Mouse (Mus musculus): ENCODE results near the gene Drc1.

Drc1 gene

DNA sequence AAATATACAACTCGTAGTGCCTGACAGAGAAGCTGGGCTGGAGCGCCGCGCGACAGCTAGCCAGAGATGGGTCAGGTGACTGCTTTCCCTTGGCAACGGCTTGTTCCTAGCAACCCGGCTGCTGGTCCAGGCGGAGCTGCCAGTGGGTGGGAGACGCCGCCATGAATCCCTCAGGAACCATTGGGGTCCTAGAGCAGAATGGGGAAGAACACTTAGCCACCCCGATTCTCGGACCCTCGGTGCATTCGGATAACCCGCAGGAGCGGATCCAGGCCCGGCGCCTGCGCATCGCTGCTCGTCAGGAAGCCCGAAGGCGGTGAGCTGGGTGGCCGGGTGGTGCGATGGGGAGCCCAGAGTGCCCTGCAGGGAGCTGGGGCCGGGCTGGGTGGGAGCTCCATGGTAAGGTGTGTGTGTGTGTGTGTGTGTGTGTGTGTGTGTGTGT lies at the start of gene Drc1:
Drc1 (plus strand) TSS at position 98 of the 442 bp plus-strand sequence.
- DNase-seq (ENCODE audit: low spot score): no peak

DNA sequence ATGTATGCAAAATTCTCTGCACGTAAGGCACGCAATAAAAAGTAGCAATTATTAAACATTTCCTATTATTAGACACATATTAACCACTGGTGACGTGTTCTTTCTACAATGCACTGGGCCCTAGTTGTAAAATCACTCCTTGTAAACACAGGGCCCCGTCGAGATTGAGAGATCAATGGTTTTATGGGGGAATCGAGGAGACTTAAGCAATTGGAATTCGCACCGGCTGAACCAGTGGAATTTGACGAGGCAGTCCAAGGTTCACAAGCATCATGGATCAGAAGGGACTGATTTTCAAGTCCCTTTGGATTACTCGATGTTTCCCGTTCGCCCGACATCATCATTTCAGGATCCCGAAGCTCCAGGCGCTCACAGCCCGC lies 49.3 kb upstream of the Drc1 start:
- no peak for DNase-seq (ENCODE audit: low spot score)

DNA sequence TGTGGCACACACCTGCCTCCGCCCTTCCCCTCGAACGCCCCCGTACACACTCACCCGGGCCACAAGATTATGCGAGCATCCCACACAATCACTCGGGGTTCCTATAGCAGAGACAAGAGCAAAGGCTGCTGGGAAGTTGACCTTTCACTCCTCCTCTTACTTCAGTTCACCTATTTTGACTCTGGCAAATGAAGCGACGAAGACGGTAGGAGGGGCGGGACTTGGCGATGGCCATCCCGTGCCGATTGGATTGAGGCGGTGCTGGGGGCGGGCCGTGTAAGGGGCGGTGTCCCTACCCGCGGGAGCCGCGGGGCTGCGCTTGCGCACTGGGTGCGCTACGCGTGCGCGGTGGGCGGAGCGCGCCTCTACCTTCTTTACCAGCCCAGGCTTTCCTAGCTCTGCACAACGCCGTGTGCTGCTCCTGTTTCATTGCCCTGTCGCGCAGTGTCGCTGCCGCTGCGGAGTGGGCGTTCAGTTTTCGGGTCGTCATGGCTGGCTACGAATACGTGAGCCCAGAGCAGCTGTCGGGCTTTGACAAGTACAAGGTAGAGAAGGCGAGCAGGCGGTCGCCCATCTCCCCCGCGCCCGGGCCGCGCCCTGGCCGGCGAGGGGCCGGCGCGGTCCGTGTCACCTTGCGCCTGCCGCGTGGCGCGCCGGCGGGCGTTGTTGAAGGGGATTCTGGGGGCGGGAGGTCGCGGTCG lies 48.8 kb upstream of the Drc1 start, which contains the start of gene Selenoi:
Selenoi (plus strand) TSS at position 311 of the 701 bp plus-strand sequence.
- peak; percentile 90 for DNase-seq (ENCODE audit: low spot score)

DNA sequence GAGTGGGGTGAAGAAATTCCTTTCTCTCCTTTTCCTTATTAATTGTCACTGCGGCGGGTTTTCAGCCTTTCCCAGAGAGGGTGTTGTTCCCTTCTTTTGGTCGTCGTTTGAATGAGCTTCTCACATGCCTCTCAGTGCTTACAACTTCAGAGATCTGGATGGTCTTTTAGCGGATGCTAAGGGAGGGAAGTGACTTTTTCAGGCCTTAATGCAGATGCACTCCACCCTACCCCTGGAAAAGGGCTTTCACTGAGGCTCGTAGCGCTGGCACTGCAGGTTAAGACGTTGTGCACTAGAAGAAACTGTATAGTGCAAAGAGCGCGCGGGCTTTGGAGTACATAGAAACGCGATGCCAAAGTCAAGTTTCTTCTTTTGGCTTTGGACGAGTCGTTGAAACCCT lies 48.1 kb upstream of the Drc1 start:
- DNase-seq (ENCODE audit: low spot score): peak; percentile 8

DNA sequence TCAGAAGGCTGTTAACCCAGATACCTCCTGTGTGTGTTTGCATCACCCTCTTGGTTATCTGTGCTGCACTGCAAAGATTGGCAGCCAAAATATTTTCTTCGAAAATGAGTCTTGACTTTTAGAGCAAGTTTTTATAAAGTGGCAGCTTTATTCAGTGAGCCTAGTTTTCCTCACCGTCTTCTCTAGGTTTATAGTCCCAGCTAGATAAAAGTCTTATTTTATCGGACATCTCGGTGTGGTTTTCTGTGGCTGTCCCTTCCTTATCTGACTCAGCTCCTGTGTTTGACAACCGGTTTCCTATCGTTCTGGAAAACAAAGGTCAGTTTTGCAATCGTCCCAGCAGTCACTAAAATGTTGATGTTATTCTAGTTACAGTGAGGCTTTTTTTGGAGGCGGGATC lies 47.2 kb upstream of the Drc1 start:
- no peak for DNase-seq (ENCODE audit: low spot score)

DNA sequence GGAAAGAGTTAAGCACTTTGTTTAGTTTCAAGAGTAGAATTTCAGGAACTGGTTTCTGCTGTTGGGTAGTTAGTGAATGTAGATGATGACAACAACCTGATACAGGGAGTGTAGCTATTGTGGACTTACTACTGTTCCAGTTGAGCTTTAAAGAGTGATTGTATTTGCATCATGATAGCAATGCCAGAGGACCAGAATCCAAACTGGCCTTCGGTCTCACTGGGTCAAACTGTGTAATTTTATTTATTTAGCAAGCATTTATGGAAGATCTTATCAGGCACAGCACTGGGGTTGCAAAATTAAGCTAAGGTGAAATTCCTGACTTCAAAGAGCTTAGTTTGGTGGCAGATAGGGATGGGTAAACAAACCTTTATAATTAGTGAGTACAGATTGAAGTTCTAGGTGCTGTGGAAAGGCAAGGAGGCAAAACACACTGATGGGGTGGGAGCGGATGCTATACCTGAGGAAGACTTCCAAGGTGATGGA lies 45.5 kb upstream of the Drc1 start:
- DNase-seq (ENCODE audit: low spot score): no peak

DNA sequence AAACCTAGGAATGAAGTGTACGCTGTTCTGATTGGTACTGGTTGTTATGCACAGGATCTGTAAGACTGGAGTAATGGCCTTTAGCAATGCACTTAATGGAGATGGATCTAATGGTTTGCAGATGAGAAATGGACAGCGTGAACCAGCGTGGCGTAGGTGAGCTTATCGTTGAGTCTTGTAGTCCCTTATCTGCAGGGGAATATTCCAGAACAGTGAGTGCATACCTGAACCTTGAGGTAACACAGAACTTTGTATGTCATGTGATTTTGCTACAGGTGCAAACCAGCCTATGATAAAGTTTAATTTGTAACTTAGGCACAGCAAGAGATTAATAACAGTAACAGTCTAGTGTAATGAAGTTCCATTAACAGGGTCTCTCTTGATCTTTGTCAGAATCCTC lies 42.7 kb upstream of the Drc1 start:
- no peak for DNase-seq (ENCODE audit: low spot score)

DNA sequence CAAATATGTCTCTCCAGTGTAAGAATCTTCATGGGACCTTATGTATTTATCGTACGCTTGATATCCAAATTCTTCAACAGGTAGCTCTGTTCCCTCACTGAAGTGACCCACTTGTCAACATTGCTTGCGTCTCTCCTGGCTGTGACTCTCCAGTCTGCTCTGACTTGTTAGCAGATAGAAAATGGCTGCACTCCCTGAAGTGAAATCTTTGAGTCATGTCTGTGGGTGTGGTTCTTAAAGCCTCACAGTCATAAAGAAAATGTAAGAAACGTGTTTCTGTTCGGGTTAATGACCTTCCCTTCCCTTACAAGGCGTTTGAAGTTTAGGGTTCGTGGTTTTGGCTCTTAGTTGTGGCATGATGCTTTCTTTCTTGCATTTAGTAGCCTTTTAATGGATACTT lies 40.6 kb upstream of the Drc1 start:
- no peak for DNase-seq (ENCODE audit: low spot score)

DNA sequence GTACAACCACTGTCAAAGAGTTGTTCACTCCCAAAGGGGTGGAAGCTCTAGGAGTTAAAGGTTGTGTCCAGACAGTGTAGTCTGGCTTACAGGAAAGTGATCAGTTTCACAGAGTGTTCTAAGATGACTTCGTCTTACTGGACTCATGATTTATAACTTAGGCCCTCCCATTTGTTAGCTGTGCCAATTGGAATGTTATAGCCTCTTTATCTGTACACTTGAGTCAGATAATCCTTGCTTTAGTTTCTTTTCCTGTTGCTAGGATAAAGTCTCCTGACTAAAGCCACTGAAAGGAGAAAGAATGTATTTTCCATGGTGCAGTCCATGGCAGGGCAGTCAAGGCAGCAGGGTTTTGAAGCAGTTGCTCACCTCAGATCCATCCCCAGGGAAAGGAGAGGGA lies 38.8 kb upstream of the Drc1 start:
- DNase-seq (ENCODE audit: low spot score): no peak

DNA sequence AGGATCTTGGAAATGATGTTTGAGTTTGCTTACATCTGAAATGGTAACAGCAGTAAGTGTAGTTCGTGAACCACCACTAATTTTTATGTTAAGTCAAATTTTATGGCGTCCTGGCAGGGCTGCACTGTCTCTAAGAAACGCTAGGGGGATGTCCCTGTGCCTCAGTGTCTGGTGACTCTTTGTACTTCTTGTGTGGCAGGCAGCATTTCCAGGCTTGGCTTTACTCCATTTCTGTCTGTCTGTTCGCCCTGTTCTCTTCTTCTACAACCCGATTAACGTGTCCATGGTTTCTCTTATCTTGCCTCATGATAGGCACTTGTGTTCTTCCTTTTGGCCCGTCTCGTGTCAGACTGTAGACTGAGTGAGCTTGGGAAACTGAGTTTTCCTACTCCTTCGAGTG lies 37.4 kb upstream of the Drc1 start:
- DNase-seq (ENCODE audit: low spot score): no peak

DNA sequence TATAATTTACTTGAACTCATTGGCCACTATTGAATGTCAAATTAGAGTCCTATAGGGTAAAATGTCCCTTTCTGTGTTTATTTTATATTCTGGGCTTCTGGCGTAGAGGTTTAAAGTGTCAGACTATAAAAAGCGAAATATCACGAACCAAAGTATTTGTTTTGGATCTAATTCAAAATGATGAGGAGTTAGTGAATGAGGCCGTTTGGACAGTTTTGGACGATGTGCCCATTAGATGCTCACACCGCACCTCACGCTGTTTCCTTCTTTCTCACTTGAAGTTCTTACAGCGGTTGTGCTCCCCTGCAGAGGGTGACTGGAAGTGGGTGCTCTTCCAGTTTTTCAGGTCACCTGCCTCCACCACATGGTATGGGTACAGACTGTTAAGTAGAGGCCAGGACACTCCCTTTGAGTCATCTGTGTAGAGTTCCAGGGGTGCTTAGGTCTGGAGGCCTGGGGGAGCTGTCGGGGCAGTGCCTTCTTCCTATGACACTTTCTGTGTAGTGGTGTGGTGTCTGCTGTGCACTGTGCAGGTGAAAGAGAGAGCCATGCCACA lies 35.2 kb upstream of the Drc1 start:
- DNase-seq (ENCODE audit: low spot score): no peak

DNA sequence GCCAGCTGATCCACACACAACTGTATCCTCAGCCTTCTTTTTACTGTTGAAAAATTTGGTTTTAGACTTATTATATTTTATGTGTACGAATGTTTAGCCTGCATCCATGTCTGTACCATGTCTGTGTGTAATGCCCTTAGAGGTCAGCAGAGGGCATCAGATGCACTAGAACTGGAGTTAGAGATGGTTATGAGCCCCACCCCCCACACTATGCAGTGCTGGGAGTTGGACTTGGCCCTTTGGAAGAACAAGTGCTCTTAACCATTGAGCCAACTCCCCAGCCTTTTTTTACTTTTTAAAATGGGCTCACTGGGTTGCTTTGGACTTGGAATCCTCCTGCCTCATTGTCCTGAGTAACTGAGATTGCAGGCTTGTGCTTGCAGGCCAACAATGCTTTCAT lies 33.5 kb upstream of the Drc1 start:
- no peak for DNase-seq (ENCODE audit: low spot score)

DNA sequence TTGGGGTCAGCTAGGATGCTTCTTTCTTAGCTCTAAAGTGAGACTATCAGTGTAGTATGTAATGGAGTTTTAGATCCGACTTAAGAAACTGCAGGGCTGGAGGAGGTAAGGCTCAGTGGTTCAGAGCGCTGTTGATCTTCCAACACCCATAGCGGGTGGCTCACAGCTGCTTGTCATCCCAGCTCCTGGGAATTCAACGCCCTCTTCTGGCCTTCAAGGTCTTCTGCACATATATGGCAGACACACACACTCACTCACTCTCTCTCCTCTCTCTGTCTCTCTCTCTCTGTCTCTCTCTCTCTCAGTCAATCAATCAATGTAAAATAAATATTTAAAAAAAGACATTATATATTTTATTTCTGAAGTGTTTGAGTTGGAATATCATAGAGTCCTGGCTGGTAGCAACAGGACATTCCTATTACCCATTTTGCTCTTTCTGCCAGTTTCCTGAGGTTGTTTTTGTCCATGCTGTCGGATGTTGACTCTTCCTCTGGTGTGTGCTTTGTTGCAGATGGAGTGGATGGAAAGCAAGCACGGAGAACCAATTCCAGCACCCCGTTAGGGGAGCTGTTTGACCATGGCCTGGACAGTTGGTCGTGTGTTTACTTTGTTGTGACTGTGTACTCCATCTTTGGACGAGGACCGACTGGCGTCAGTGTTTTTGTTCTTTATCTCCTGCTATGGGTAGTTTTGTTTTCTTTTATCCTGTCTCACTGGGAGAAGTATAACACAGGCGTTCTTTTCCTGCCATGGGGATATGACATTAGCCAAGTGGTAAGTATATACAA lies 25.4 kb upstream of the Drc1 start:
- DNase-seq (ENCODE audit: low spot score): no peak

DNA sequence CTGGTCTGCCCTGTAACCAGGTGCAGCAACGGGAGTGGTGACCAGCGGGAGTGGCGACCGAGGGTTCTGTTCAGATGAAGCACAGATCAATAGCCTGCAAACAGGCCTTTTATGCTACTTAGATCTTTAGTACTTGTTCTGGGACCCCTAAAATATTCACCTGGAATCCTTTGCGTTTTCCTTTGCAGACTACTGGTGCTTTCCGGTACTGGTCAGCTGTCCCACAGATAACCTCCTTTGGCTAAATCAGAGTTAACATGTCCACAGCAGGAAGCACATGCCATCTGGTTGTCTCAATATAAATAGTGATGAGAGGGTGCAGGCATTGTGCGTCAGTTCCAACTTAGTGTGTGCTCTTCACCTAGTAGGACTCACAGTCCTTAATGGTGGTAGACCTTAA lies 22.4 kb upstream of the Drc1 start:
- DNase-seq (ENCODE audit: low spot score): no peak

DNA sequence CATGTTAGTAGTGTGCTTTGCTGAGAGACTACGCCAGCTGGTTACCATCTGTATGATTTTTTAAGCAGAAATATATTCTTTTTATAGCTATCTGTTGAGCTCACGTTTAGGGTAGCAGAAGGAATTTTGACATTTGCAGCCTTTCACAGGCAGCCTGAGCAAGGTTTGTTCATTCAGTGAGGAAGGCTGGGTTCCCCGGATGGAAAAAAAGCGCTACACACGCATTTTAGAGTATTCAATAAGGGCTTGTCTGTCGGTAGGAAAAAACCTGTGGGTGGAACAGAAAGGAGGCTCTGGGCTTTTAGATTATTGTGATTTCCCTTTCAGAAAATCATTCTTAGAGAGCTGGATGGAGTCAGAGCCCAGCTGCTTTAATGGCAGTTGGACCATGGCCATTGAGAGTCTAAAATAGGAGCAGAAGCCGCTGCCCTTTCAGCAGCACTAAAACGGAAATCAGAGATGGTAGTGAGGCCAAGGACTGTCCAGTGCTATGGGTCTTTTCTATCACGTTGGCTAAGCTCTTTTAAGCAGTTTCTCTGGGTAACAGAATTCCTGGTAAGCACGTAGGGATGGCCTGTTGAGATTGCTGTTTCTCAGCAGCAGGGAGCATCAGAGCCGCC lies 10.5 kb upstream of the Drc1 start:
- no peak for DNase-seq (ENCODE audit: low spot score)

DNA sequence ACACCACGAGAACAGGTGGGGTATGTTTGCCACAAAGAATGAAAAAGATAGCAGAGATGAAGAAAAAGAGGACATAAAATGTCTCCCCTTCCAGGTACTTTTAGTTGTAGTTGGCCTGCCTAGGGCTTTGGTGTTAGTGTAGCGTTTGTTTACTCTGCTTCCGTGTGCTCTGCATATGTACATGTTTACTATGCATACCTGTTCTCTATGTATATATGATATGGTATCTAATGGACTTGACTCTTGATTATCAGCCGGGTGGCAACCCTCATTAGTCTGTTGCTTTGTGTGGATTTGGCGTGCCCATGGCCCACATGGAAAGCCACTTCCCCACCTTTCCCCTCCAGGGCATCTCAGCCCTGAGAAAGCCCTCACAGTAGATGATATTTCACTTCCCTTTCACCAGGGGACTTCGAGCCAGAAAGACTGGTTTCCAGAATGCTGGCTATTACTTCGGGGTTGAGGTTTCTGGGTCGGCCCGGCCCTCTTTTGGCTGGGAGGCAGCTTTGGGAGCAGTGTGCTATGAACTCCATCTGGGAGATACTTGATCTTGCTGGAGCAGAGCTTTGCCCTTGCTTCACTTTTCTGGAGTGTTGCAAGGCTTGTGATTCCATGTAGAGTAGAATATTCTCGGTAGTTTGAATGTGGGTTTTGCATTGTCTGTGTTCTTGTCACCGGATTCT lies 9.4 kb upstream of the Drc1 start:
- DNase-seq (ENCODE audit: low spot score): no peak

DNA sequence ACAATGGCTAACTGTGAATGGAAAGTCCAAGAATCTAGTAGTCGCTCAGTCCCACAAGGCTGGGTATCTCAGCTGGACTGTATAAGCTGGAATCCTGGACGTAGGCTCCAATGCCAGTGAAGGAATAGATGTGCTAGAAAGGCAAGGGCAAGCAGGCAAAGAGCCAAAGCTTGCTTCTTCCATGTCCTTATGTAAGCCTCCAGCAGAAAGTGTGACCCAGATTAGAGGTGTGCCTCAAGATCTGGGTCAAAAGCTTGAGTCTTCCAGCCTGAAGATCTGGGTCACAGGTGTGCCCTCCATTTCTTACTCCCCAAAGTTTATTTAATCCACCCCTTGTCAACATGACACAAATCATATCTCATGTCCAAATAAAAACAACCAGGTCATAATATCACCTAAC lies 4.8 kb upstream of the Drc1 start:
- no peak for DNase-seq (ENCODE audit: low spot score)

DNA sequence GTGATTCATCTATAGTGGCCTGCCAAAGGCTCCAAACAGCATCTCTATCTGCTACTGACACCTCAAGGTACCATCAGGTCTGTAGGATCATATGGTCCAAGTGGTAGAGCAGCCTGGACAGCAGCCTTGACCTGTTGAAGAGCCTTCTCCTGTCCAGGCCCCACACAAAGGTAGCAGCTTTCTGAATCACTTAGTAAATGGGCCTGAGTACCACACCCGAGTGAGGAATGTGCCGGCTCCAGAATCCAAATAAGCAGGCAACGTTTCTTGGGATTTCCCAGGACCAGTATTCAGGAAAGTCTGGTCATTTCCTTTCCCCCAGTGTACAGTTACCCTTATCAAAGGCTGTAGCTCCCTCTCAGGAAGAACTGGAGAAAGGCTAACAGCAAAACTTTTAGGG lies 2.2 kb upstream of the Drc1 start:
- no peak for DNase-seq (ENCODE audit: low spot score)

DNA sequence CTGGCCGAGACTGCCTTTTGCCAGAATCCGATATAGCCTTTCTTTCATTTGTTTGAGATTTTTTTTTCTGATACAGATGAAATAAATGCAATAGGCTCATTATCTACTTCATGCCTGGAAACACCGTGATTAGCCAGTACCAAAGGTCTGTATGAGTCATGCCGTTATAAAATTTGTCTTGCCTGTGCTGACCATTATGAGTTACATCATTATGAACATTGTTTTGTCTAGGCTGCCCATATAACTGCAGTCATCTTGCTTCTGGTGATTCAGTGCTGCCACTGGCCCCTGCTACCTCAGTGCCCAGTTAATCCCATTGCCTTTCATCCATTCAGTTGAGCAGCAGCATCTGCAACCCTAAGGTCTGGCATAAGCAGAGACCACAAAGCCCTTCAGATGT lies 1.7 kb upstream of the Drc1 start:
- DNase-seq (ENCODE audit: low spot score): no peak

DNA sequence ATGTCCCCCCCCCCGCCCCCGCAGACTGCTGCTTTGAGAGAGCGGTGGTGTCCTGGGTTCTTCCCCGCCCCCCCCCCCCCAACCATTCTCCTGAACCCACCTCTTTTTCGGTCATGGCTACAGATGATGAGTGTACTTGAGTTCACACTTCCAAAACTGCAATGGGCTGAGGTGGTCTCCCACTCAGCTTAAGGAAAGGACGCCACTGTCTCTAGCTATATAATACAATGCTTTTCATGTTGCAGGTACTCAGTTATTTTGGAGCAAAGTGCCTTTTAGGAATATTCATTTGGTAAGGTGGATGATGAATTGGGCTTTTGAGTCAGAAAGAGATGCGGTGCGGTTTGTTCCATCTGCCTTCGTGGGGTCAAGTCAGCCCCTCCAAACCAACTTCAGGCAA lies 324 bp upstream of the Drc1 start:
- no peak for DNase-seq (ENCODE audit: low spot score)

DNA sequence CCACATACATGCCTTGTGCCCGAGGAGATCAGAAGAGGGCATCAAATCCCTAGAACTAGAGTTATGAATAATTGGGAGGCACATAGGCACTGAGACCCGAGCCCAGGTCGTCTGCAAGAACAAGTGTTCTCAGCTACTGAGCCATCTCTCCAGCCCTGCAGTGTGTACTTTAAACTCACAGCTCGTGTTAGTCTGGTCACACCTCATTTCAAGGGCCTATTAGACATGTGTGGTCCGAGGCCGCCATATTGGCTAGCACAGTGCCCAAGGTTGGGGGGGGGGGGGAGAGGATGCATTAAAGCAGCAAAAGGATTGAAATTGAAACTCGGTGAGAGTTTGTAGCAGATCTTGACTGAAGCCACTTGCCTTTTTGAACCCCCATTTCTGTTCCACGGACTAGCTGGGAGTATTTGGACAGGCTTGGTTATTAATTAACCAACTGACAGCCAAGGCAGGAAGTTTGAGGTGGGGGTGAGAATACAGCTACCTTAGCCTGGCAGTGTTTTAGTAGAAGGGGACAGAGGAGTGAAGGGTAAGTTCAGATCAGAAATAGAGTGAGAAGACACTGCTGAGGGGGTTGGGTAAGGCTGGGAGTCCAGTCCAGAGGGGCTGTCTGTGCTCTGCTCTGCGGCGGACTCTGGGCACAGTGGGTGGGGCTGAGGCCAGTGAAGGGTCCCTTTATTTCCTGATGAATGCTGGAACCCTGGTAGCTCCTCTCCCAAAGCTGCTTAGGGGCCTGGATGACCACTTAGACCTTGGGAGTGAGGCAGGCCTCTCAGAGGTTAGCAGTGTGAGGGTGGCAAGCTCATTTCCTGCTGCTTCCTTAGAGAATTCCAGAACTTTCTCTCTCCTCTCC lies 5.0 kb downstream of the Drc1 start:
- no peak for DNase-seq (ENCODE audit: low spot score)

Measured in ovary, postnatal 10 days (tissue).